Mouse (Mus musculus) left cerebral cortex, adult 8-10 months (tissue): ENCODE measurements around the gene Cd48. TPM values are rescaled to one million over a fixed set of nuclear protein-coding genes. Genes with fewer than 3 reads are reported as not detected.
A peak's percentile ranks its signal among the peaks of the same experiment; 100 is the strongest.

Experiments used
- DNase-seq, 2 experiments: peaks; one replicate each; pipeline ENCODE4 v3.0.0; 2022; ENCODE audit warnings: low spot score in 2 of 2
- microRNA-seq, 2 experiments: library from miRNA; unstranded; fragments of <30 nt; microRNA quantifications; one replicate each; pipeline ENCODE4 v1.2.0; 2022
- total RNA-seq, 4 experiments: library from RNA; stranded (reverse); gene quantifications; 2 replicates each; pipeline ENCODE4 v1.2.4; 2022

The Cd48 gene
- total RNA-seq, 4 experiments from 2014 or later = 0.68 to 4.8 (median 2.5) TPM

- DNase-seq = no peak
Measured at GRCm38 (mm10) chr1:171693918-171694317, 12.1 kb downstream of the Cd48 start.

- DNase-seq = no peak
Measured at GRCm38 (mm10) chr1:171698983-171699382, 17.2 kb downstream of the Cd48 start.

DNA sequence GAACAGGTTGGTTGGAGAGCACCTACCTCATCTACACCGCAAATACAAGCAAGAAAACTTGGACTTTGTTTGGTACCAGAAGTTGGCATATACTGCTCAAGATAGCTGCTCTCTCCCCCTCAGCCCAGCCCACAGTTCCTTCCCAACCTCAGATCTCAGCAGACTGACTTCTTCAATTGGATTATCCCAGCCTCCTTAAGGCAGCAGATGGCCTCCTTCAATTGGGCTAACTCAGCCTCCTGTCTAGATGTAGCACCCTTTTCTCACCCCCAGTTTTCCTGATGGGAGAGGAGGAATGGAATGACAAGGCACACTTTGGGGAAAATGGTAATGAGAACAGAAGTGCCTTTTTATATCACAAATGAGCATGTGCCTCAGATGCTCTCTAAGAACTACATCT lies 31.9 kb downstream of the Cd48 start:
- DNase-seq = peak in 1 of 2 experiments; percentile 29

DNA sequence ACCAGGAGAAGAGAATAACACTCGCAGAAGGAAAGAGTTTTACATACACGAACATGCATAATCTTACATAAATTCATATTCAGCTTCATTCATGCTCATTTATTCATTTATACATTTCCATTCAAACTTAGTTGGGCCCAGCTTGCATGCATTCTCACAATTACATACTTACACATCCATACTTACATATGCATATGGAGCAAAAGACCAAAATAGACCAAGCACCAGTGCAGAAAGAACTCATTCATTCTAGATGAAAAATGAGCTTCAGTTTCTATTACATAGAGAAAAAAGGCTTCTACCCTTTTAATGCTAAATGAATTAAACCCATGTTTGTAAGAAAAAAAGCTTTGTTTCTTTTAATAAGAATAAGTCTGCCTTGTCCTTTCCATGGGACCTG lies 33.6 kb downstream of the Cd48 start:
- no peak for DNase-seq

GRCm38 (mm10) chr1:171716232-171716631 lies 34.4 kb downstream of the Cd48 start:
- DNase-seq = no peak

GRCm38 (mm10) chr1:171731195-171731594 lies 49.4 kb downstream of the Cd48 start:
- no peak for DNase-seq

DNA sequence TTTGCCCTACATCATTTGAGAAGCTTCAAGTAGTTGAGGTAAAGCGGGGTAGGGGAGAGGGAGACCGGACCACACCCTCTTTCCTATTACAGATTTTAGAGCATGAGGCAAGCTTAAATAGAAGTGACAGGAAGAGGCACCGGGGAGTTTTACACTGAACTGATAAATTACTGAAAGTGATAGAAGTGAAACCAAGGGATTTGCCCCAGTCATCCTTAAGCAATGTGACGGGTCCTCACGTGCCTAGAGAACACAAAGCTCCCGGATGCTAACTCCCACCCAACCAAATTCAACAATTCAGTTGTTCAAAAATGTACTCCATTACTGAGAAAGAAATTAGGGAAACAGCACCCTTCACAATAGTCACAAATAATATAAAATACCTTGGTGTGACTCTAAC lies 53.1 kb downstream of the Cd48 start:
- no peak for DNase-seq

DNA sequence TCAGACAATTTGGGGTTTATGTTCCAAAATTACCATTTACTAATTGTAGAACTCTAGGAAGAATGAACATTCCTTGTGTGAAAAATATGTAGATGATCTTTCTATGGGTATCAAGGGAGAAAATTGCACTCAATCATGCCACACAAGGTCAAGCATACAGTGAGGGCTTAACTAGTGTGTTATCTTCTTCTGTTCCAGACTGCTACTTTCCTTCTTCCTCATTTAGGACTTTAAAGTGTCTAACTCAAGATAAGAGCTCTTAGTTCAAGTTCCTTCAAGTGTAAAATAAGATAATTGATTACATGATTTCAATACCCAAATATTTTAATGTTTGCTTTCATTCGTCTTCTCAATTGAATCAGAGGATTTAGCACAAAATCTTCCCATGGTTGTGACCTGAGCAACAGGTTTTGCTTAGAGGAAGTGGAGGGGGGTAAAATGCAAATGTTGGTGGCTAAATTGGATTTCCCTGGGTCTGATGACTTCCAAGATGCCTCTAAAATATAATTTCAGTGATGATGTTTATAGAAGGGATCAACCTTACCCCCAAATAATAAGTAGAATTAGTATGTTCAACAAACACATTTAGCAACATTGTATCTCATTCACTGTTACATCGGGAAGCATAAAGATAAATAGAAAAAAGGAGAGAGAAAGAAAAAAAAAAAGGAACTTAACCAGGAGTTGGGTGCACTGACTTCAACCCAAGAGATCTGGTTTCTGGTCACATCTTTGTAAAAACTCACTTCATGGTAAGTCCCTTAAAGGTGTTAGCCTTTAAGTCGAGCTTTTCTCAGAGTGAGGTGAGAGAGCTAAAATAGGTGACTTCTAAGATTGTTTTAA lies 66.5 kb downstream of the Cd48 start:
- DNase-seq = no peak

Small RNA genes within 50 kb of the gene (microRNA-seq; reads per million reads assigned to microRNA genes)
- 0 reads per million in 2 experiments for gene Mir7683

Other genes with a start within 250 kb of the Cd48 start
- 10 to 100 TPM in 2 of 4 experiments, 1 to 10 TPM in 2; 7.7 to 10.3 (median 9.1) TPM for gene F11r, start 244.5 kb upstream of the Cd48 start, total RNA-seq
- 1 to 10 TPM; 4.2 to 6.5 (median 4.6) TPM for gene Alyref2, start 178.5 kb upstream of the Cd48 start, total RNA-seq
- not detected for gene Itln1, start 146.7 kb upstream of the Cd48 start, total RNA-seq
- gene Cd244a, start 122.8 kb upstream of the Cd48 start, total RNA-seq = under 1 TPM; 0.13 to 0.93 (median 0.41) TPM
- 1 to 10 TPM in 2 of 4 experiments, under 1 TPM in 1, not detected in 1; 0.28 to 2.3 (median 1.7) TPM for gene Ly9, start 74.6 kb upstream of the Cd48 start, total RNA-seq
- gene Slamf7, start 29.0 kb upstream of the Cd48 start, total RNA-seq = under 1 TPM in 2 of 4 experiments, not detected in 2; 0.07 to 0.15 TPM
- gene Slamf1, start 85.1 kb downstream of the Cd48 start, total RNA-seq = under 1 TPM; 0.18 to 0.63 (median 0.35) TPM
- 10 to 100 TPM in 1 of 4 experiments, 1 to 10 TPM in 3; 2.5 to 12.7 (median 5.4) TPM for gene Cd84, start 157.7 kb downstream of the Cd48 start, total RNA-seq
- gene Gm10521, start 213.7 kb downstream of the Cd48 start, total RNA-seq = under 1 TPM in 3 of 4 experiments, not detected in 1; 0.25 to 0.37 (median 0.33) TPM
- gene Slamf6, start 235.5 kb downstream of the Cd48 start, total RNA-seq = 1 to 10 TPM in 1 of 4 experiments, under 1 TPM in 1, not detected in 2; 0.68 to 2.0 TPM